Mouse (Mus musculus) neural tube, embryonic 11.5 days (tissue): Measurements from ENCODE around the gene Eif4a3. TPM values are rescaled to one million over a fixed set of nuclear protein-coding genes. Genes with fewer than 3 reads are reported as not detected.
"Not testable (repeated sequence)": the region's sequence is repeated elsewhere in the genome, so short reads cannot be mapped to it uniquely, and the experiment has no call there.

Source experiments
- ATAC-seq: fragments of 200-750 bp; cut with Nextera tagmentation; 2 replicates; pipeline ENCODE4 v1.8.0; 2017; ENCODE audit warnings: moderate number of reproducible peaks, mild to moderate bottlenecking, moderate TSS enrichment, moderate library complexity; ENCODE audit not compliant: insufficient read depth, low FRiP score, low TSS enrichment
- DNase-seq: peaks from one replicate; pipeline ENCODE4 v3.0.0-alpha.2; 2015; ENCODE audit warnings: low spot score
- H3K27ac ChIP-seq: fragments of 300-500 bp; sonication (generic); 2 replicates; pipeline ENCODE4 v1.5.1; 2014; ENCODE audit warnings: low read depth, mild to moderate bottlenecking, low read length
- H3K27me3 ChIP-seq: fragments of 300-500 bp; sonication (generic); 2 replicates; pipeline ENCODE4 v1.6.1; 2014; ENCODE audit warnings: mild to moderate bottlenecking, low read length, mixed read lengths; ENCODE audit not compliant: control insufficient read depth, insufficient read depth
- H3K36me3 ChIP-seq: fragments of 300-500 bp; sonication (generic); 2 replicates; pipeline ENCODE4 v1.6.1; 2014; ENCODE audit warnings: mild to moderate bottlenecking, low read length, moderate library complexity, mixed read lengths; ENCODE audit not compliant: control insufficient read depth, insufficient read depth
- H3K4me1 ChIP-seq: fragments of 300-500 bp; sonication (generic); 2 replicates; pipeline ENCODE4 v1.6.1; 2014; ENCODE audit warnings: low read length, mixed read lengths; ENCODE audit not compliant: control insufficient read depth, insufficient read depth
- H3K4me2 ChIP-seq: fragments of 300-500 bp; sonication (generic); 2 replicates; pipeline ENCODE4 v1.6.1; 2014; ENCODE audit warnings: low read depth, mild to moderate bottlenecking, moderate library complexity
- H3K4me3 ChIP-seq: fragments of 300-500 bp; sonication (generic); 2 replicates; pipeline ENCODE4 v1.5.1; 2014; ENCODE audit warnings: low read depth, low read length
- H3K9ac ChIP-seq: fragments of 300-500 bp; sonication (generic); 2 replicates; pipeline ENCODE4 v1.6.1; 2014; ENCODE audit warnings: mild to moderate bottlenecking, low read length
- H3K9me3 ChIP-seq: fragments of 300-500 bp; sonication (generic); 2 replicates; pipeline ENCODE4 v1.6.1; 2016; ENCODE audit warnings: low read length; ENCODE audit not compliant: control insufficient read depth
- WGBS: fragments of 180-500 bp; shearing (Covaris S2); extraction: QIAGEN DNeasy Blood & Tissue Kit; methylation state at CpG from one replicate; pipeline ENCODE4 v1.1.7; 2014; 5-methylcytosine and 5-hydroxymethylcytosine counted together
- polyA plus RNA-seq: library from polyadenylated mRNA; unstranded; fragments of >200 nt; fragmentation: Nextera tagmentation; extraction: Ambion mirVana; gene quantifications from 2 replicates; pipeline ENCODE4 v1.2.1, GENCODE M21; 2014

The Eif4a3 gene
- polyA plus RNA-seq, 1 experiment from 2014 or later, result 421 TPM

DNA sequence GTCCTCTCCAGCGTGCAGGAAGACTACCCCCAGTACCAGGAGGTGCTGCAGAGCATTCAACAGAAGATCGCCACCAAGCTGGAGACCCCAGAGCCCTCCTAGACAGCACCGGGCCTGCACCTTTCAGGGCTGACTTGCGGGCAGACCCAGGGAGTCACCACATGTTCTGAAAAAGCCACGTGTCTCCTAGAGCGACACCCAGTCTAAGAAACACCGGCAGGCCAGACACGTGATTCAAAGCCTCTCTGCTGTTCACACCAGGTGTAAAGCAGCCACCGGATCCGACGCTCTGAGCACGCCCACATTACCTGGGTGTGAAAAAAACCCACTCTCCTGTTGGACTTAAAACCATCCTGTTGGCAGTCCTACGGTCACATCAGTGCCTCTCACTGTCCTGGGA, 35.5 kb downstream of the Eif4a3 start:
- H3K9ac ChIP-seq, result no peak overlapping the region
- no peak overlapping the region for H3K4me3 ChIP-seq
- no peak overlapping the region for H3K27ac ChIP-seq
- 0 out of 2 replicates have a peak, but pooled peaks cover 3% of the 10 kb centered on the region for H3K4me1 ChIP-seq
- no peaks in the 10 kb centered on the region for H3K27me3 ChIP-seq
- H3K9me3 ChIP-seq, result no peaks in the 10 kb centered on the region
- no peak for DNase-seq
- ATAC-seq, result no peak
- H3K36me3 ChIP-seq, result no peaks in the 10 kb centered on the region
- 92% methylated on average over 13 of the region's 13 CpGs for WGBS
- no peak overlapping the region for H3K4me2 ChIP-seq

DNA sequence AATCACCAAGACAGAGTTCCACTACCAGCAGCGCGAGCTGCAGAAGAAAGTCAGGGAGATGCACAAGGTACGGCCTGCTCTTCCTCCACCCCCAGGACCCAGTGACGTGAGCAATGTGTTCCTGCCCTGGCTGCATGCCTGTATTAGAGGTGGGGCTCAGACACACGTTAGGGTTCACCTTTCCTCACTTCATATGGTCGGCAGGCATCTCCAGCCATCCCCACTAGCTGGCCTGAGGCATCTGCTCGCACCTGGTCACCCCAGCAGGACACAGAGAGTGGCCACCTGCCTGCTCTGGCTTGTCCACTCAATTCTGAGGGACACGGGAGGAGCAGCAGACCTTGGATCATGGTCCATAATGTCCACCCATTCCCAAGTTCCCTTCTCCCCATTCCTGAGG, 39.9 kb downstream of the Eif4a3 start:
- no peaks in the 10 kb centered on the region for H3K9me3 ChIP-seq
- no peak overlapping the region for H3K27ac ChIP-seq
- H3K4me3 ChIP-seq, result no peak overlapping the region
- H3K9ac ChIP-seq, result no peak overlapping the region
- H3K36me3 ChIP-seq, result no peaks in the 10 kb centered on the region
- no peaks in the 10 kb centered on the region for H3K4me1 ChIP-seq
- H3K4me2 ChIP-seq, result no peak overlapping the region
- ATAC-seq, result no peak
- H3K27me3 ChIP-seq, result no peaks in the 10 kb centered on the region
- WGBS, result 87% methylated on average over 8 of the region's 8 CpGs
- no peak for DNase-seq

DNA sequence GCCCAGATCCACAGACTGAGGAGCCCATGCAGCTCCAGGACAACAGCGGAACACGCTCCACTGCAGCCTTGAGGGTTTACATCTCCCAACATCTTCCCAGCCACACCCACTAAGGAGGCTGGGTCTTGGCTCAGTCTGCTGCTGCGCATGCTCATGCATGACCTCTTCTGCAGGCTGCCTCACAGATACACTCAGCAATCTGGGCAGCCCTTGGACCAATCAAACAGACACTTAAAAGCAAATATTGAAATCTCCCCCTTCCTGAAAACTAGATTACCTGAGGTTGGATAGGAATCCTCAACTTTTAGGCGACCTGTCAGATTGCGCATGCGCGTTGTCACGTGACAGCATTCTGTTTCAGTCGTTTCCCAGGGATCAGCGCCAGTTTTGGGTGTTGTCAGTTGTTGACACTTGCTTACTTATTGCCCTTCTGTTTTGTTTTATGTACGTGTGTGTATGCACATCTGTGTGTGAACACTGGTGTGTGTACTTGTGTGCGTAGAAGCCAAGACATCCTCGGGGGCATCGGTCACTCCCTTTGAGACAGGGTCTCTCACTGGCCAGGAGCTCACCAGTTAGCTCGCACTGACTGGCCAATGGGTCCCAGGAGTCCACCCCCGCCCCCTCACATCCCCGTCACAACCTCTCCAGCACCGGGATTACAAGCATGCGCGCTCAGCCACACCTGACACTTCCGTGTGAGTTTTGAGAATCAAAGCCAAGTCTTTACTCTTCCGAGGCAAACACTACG, 41.1 kb downstream of the Eif4a3 start:
- Histone ChIP-seq H3K9ac (no peak overlapping the region), H3K36me3 (no peaks in the 10 kb centered on the region), H3K27ac (no peak overlapping the region), H3K27me3 (no peaks in the 10 kb centered on the region), H3K4me2 (peak overlapping the region; percentile 31), H3K9me3 (no peaks in the 10 kb centered on the region), H3K4me3 (0 out of 2 replicates have a peak overlapping the region, but pooled peaks have one; percentile 13), H3K4me1 (no peaks in the 10 kb centered on the region)
- 72% methylated on average over 23 of the region's 23 CpGs for WGBS
- ATAC-seq (no peak), DNase-seq (peak; percentile 55)

DNA sequence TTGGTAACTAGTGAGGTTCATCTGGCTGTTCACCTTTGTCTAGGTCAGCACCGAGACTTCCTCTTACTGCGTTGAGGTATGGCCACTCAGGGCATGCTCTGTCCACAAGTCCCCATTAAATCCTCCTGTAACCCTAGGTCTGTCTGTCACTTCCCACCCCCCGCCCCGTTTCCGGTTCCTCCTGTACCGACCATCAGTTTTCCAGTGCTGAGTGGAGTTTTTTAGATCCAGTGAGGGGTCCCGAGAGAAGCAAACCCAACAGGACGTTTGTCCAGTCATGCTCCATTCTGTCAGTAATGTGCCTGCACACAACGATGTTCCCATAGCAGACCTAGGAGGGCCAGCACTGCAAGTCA, 41.7 kb downstream of the Eif4a3 start:
- no peaks in the 10 kb centered on the region for H3K4me1 ChIP-seq
- WGBS, result 62% methylated on average over 9 of the region's 9 CpGs
- no peak overlapping the region for H3K27ac ChIP-seq
- DNase-seq (no peak), ATAC-seq (no peak)
- no peak overlapping the region for H3K4me3 ChIP-seq
- H3K9ac ChIP-seq, result no peak overlapping the region
- H3K27me3 ChIP-seq, result no peaks in the 10 kb centered on the region
- H3K4me2 ChIP-seq, result peak overlapping the region; percentile 31
- H3K9me3 ChIP-seq, result no peaks in the 10 kb centered on the region
- H3K36me3 ChIP-seq, result no peaks in the 10 kb centered on the region

DNA sequence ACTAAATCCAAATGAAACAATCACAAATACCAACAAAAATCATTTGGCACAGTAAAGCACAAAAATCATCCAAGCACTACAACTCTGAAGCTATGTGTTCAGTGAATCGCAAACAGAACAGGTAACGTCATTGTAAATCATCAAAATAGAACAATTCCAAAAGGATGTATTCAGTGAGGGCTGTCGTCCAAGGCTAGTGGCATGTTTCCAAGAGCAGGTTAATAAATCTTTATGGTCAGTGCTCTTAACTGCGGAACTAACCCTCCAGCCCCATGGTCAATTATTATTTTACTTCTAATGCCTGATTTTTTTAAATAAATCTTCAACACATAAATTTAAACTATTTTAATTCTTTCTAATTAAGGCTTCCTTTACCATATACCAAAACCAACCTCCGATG, 43.3 kb downstream of the Eif4a3 start:
- not testable (repeated sequence) for DNase-seq, H3K9ac ChIP-seq, ATAC-seq, H3K4me1 ChIP-seq, H3K27me3 ChIP-seq, H3K4me3 ChIP-seq, H3K27ac ChIP-seq, H3K9me3 ChIP-seq, H3K4me2 ChIP-seq, H3K36me3 ChIP-seq
- 83% methylated on average over 5 of the region's 5 CpGs for WGBS

DNA sequence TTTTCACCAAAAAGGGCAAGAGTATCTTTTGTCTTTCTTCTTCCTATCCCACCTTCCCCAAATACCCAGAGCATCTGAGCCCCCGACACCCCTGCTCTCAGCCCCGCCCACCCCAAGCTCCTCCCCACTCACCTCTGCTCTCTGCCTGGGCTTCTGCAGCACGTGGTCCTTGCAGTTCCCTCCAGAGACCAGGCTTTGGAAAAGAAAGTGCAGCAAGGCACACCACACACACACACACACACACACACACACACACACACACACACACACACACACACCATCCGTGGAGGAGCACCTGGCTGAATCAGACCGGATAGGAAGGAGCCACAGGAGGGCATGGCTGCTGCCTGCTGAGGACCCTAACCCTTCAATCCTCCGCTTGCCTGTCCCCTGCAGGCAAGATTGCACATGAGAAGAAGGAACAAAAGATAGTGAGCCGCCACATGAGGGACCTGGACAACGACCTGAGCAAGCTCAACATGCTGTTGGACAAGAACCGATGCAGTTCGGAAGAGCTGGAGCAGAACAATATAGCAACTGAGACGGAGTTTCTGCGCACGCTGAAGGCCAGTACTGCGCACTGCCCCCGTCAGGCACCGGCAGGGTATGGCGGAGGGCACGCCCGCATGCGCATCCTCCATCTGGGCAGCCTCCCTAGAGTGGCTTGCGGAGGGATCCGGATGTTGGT, 46.9 kb downstream of the Eif4a3 start:
- Histone ChIP-seq H3K27ac (no peak overlapping the region), H3K4me2 (peak overlapping the region; percentile 29; the same call in 1 of the 2 replicates), H3K4me3 (no peak overlapping the region), H3K9ac (peak overlapping the region; percentile 27), H3K4me1 (peaks cover 7% of the 10 kb centered on the region), H3K36me3 (no peaks in the 10 kb centered on the region), H3K27me3 (no peaks in the 10 kb centered on the region), H3K9me3 (no peaks in the 10 kb centered on the region)
- 7% methylated on average over 22 of the region's 22 CpGs for WGBS
- ATAC-seq (0 out of 2 replicates have a peak, but pooled peaks have one; percentile 61), DNase-seq (peak; percentile 79)

DNA sequence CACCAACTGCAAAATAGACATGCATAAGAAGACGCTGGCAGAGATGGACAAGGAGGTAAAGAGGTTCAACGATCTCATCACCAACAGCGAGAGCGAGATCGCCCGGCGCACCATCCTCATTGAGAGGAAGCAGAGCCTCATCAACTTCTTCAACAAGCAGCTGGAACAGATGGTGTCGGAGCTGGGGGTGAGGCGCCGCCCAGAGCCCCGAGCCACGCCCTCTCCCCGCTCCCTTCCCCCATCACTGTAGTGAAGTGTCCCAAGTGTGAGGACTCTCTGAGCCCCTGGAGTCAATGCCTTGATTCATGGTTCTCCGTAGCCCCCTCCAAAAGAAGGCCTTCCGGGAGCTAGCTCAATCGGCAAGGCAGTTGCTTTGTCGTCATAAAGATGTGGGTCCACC, 48.9 kb downstream of the Eif4a3 start:
- no peak for ATAC-seq

DNA sequence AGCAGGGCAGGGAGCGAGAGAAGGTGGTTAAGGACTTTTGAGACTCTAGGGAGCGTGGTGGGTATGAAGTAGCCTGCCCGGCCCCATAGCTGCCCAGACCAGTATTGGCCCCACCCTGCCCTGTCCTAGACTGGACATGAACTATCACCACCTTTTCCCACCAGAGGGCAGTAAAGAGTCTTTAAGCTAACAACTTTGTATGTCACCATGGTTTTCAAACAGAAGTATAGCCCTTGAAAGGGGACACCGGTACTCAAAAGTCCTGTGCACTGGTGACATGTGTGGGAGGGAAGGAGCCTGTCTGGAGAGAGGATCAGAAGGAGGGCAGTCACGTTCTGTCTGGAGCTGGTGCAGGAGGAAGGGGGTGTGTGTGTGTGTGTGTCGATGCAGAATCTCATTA, 50.9 kb downstream of the Eif4a3 start:
- Histone ChIP-seq H3K36me3 (no peaks in the 10 kb centered on the region), H3K4me3 (no peak overlapping the region), H3K9ac (no peak overlapping the region), H3K9me3 (no peaks in the 10 kb centered on the region), H3K27me3 (no peaks in the 10 kb centered on the region), H3K4me2 (no peak overlapping the region), H3K27ac (no peak overlapping the region), H3K4me1 (peaks cover 7% of the 10 kb centered on the region)
- DNase-seq (peak; percentile 60), ATAC-seq (peak; percentile 55; the same call in 1 of the 2 replicates)
- WGBS, result 29% methylated on average over 6 of the region's 6 CpGs

More for the DNA sequence above, 48.9 kb downstream of the Eif4a3 start:
- Histone ChIP-seq H3K27me3 (no peaks in the 10 kb centered on the region), H3K36me3 (no peaks in the 10 kb centered on the region), H3K27ac (no peak overlapping the region; the same call in 1 of the 2 replicates), H3K9me3 (no peaks in the 10 kb centered on the region), H3K4me2 (no peak overlapping the region), H3K9ac (no peak overlapping the region), H3K4me1 (peaks cover 7% of the 10 kb centered on the region), H3K4me3 (no peak overlapping the region)
- no peak for DNase-seq
- 38% methylated on average over 17 of the region's 17 CpGs for WGBS

DNA sequence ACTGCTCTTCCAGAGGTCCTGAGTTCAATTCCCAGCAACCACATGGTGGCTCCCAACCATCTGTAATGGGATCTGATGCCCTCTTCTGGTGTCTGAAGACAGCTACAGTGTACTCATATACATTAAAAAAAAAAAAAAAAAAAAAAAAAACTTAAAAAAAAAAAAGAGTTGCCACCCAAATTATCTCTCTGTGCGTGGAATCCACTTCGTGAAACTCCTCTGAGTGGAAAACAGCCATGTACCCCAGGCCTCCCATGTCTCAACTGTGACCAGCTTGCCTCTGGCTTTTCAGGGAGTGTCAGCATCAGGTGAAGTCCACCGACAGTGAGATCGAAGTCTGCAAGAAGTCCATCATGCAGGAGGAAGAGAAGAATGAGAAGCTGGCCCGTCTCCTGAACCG, 54.3 kb downstream of the Eif4a3 start:
- not testable (repeated sequence) for H3K4me1 ChIP-seq, H3K4me2 ChIP-seq, H3K9me3 ChIP-seq, H3K4me3 ChIP-seq, H3K27ac ChIP-seq, DNase-seq, H3K9ac ChIP-seq, H3K36me3 ChIP-seq, H3K27me3 ChIP-seq, ATAC-seq
- 92% methylated on average over 6 of the region's 6 CpGs for WGBS
